Mouse (Mus musculus): Measurements from ENCODE around the gene Efemp2. TPM values are rescaled to one million over a fixed set of nuclear protein-coding genes. Genes with fewer than 3 reads are reported as not detected.

Efemp2 gene
- polyA plus RNA-seq, 1 experiment = 2.6 TPM

- no peak for TF ChIP-seq GATA1 (IDR thresholded peaks at IDR 0.05; ENCODE audit: low read length)
These were observed 9.9 kb downstream of the Efemp2 start for GRCm38 (mm10) chr19:5483386-5484359.

GRCm38 (mm10) chr19:5484496-5484895 lies 10.7 kb downstream of the Efemp2 start:
- no peak for TF ChIP-seq GATA1 (IDR thresholded peaks at IDR 0.05; ENCODE audit: low read length)

GRCm38 (mm10) chr19:5485371-5485770 lies 11.6 kb downstream of the Efemp2 start:
- TF ChIP-seq GATA1 (IDR thresholded peaks at IDR 0.05; ENCODE audit: low read length) = no peak

- no peak for TF ChIP-seq GATA1 (IDR thresholded peaks at IDR 0.05; ENCODE audit: low read length)
These were observed 12.1 kb downstream of the Efemp2 start for GRCm38 (mm10) chr19:5485821-5486220.

GRCm38 (mm10) chr19:5486286-5486685 lies 12.5 kb downstream of the Efemp2 start:
- no peak for TF ChIP-seq GATA1 (IDR thresholded peaks at IDR 0.05; ENCODE audit: low read length)

GRCm38 (mm10) chr19:5486771-5487170 lies 13.0 kb downstream of the Efemp2 start:
- TF ChIP-seq GATA1 (IDR thresholded peaks at IDR 0.05; ENCODE audit: low read length) = no peak

- TF ChIP-seq GATA1 (IDR thresholded peaks at IDR 0.05; ENCODE audit: low read length) = no peak
These were observed 14.2 kb downstream of the Efemp2 start, which contains the start of gene Mus81 for GRCm38 (mm10) chr19:5487768-5488550. Mus81 (minus strand) TSS chr19:5488402.

GRCm38 (mm10) chr19:5488878-5489571 lies 15.3 kb downstream of the Efemp2 start:
- no peak for TF ChIP-seq GATA1 (IDR thresholded peaks at IDR 0.05; ENCODE audit: low read length)

GRCm38 (mm10) chr19:5490313-5490897 lies 16.7 kb downstream of the Efemp2 start, which contains the start of gene Cfl1:
Cfl1 (plus strand) TSS chr19:5490455.
- TF ChIP-seq GATA1 (IDR thresholded peaks at IDR 0.05; ENCODE audit: low read length) = no peak

GRCm38 (mm10) chr19:5490898-5491708 lies 17.3 kb downstream of the Efemp2 start:
- TF ChIP-seq GATA1 (IDR thresholded peaks at IDR 0.05; ENCODE audit: low read length) = no peak

- no peak for TF ChIP-seq GATA1 (IDR thresholded peaks at IDR 0.05; ENCODE audit: low read length)
These were observed 18.9 kb downstream of the Efemp2 start for GRCm38 (mm10) chr19:5492641-5493040.

- no peak for TF ChIP-seq GATA1 (IDR thresholded peaks at IDR 0.05; ENCODE audit: low read length)
These were observed 20.6 kb downstream of the Efemp2 start for GRCm38 (mm10) chr19:5494314-5494713.

- TF ChIP-seq GATA1 (IDR thresholded peaks at IDR 0.05; ENCODE audit: low read length) = no peak
These were observed 21.7 kb downstream of the Efemp2 start for GRCm38 (mm10) chr19:5495353-5496051.

GRCm38 (mm10) chr19:5496052-5496370 lies 22.3 kb downstream of the Efemp2 start:
- no peak for TF ChIP-seq GATA1 (IDR thresholded peaks at IDR 0.05; ENCODE audit: low read length)
